Mouse (Mus musculus) erythroid progenitor cell, adult 5-6 weeks (primary cell): ENCODE measurements around the gene Ldlrad3. TPM values are rescaled to one million over a fixed set of nuclear protein-coding genes. Genes with fewer than 3 reads are reported as not detected.

Experiments used
- ATAC-seq: replicated peaks from 2 replicates; pipeline ENCODE4 v1.8.0; 2016; ENCODE audit warnings: moderate number of reproducible peaks, mild to moderate bottlenecking, moderate TSS enrichment, inconsistent platforms; ENCODE audit not compliant: poor library complexity, low FRiP score, severe bottlenecking
- total RNA-seq, 2 experiments: library from RNA; stranded (forward) in 1 of 2; stranded (reverse) in 1 of 2; fragments of 150-400 nt in 1 of 2; fragments of 186-747, 209-891 nt in 1 of 2; gene quantifications; 2 replicates each; pipeline versions ENCODE4 v1.2.3 to v1.2.4; 2015 to 2017; ENCODE audit warnings: low replicate concordance in 2 of 2

The Ldlrad3 gene
- total RNA-seq, 2 experiments from 2014 or later: 2.2 to 8.8 TPM

DNA sequence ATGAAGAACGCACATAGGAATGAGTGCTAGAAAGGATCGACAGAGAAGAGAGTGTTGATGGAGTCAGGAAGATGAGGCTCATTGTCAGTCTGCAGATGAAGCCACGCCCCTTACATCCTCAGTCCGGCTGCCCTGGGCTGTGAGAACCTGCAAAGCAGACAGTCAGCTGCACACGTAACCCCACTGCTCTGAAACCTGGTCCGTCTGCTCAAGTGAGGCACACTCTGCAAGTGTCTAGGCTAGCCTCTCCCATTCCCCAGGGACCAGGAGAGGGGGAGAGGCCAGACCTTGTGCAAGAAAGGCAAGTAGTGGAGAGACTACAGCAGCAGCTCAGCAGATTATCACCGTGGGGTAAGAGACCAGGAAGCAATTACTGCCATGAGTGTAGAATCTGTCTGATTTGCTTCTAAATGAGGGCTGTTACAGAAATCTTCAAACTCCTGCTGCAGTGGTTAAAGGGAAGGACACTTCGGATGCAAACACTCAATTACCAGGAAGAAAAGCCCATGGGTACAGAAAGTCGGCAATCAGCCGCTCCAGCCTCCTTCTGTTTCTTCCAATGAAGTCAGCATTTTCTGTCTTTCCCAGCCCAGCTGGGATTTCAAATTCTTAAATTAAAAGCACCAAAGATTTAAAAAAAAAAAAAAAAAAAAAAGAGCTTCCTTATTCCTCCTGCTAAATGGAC lies 136.2 kb downstream of the Ldlrad3 start:
- ATAC-seq: no peak

GRCm38 (mm10) chr2:102048296-102049175 lies 137.6 kb downstream of the Ldlrad3 start:
- ATAC-seq: no peak

DNA sequence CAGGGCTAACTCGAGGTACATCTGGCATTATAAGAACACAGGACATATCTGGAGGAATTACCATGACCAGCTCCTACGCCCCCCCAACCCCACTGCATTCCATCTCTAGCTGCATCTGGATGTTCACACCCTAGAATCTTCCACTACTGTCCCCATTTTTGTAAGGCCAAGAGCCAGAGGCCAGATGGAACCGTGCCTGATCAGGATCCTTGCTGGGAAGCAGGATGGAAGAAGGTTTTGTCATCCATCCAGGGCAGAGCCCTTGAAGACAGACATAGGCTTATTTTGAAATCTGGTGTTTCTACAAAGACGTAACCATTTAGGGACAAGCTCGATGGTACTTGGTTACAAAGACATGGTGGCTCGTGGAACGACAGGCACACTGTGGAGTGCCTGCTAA lies 139.7 kb downstream of the Ldlrad3 start:
- ATAC-seq: no peak

DNA sequence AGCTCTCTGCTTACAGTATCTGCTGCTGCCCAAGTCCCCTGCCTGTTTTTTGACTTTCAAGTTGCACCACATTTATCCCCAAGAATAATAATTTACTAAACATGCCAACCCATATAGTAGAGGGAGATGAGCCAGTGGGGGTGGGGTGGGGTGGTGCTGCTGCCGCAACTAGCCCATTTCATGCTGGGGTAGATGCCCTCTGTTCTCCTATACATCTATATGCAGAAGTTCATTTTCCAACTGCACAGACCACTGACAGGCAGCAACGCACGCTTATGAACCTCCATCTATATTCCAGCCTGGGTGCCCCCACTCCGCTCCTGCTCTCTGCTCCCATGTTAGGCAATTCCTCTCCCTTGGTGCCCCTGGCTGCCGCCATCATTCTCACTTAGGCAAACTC lies 145.7 kb downstream of the Ldlrad3 start:
- ATAC-seq: no peak

GRCm38 (mm10) chr2:102040011-102040410 lies 146.2 kb downstream of the Ldlrad3 start:
- ATAC-seq: no peak

DNA sequence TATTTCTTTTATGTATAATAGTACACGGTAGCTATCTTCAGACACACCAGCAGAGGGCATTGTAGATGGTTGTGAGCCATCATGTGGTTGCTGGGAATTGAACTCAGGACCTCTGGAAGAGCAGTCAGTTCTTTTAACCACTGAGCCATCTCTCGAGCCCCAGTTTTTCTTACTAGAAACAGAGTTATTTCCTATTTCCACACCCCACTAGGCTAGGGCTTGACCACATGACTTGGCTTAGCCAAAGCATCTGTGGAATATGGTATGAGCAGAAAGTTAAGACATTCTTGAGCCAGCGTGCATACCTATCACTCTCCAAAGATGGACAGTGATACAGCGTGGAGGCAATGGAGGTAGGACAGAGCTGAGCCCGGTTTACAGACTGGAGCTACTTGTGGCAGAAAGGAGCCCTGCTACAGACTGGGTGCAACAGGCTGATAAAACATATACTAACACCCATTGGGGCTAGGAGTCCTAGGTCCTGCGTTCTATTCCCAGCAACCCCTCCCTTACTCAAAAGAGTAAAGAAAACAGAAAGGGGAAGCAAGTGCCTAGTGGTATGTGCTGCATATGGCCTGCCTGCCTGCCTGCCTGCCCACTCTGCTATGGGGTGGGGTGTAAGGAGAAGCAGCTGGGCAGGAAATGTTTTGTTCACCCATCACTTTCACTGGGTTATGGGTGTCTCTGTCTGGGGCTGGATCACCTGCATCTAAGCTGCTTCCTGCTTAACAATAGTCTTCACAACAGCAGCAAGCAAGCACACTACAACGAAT lies 147.1 kb downstream of the Ldlrad3 start:
- ATAC-seq: no peak

DNA sequence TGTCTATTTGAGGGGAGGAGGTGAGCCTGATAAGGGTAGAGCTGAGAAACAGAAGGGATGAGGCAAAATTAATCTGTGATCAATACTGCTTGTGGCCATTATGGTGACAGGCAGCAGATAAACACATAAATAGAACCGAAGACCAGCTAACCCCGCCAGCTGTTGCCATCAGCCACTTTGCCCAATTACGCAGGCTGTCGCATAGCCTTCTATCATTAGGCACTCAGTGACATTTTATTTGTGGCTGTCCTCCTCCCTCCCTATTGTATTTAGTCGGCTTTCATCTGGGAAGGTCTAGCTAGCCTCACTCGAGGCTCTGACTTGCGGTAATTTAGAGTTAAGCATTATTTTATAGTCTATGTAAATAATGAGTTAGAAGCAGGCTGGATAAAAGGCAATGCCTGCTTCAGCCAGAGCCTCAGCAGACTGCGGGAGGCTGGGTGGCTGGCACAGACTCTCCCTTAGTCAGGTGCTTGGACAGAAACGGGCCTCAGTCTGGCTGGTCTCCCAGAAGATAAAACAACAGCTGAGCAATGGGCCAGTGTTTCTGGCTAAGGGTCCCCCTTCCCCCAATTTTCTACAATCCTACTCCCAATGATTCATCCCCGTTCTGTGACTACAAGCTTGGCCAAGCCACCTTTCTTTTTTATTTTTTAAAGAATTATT lies 147.8 kb downstream of the Ldlrad3 start:
- ATAC-seq: no peak

- ATAC-seq: no peak
Measured at GRCm38 (mm10) chr2:102036665-102037511, 149.3 kb downstream of the Ldlrad3 start.

GRCm38 (mm10) chr2:102034513-102034879 lies 151.7 kb downstream of the Ldlrad3 start:
- ATAC-seq: no peak

- no peak for ATAC-seq
Measured at GRCm38 (mm10) chr2:102033818-102034512, 152.2 kb downstream of the Ldlrad3 start.

DNA sequence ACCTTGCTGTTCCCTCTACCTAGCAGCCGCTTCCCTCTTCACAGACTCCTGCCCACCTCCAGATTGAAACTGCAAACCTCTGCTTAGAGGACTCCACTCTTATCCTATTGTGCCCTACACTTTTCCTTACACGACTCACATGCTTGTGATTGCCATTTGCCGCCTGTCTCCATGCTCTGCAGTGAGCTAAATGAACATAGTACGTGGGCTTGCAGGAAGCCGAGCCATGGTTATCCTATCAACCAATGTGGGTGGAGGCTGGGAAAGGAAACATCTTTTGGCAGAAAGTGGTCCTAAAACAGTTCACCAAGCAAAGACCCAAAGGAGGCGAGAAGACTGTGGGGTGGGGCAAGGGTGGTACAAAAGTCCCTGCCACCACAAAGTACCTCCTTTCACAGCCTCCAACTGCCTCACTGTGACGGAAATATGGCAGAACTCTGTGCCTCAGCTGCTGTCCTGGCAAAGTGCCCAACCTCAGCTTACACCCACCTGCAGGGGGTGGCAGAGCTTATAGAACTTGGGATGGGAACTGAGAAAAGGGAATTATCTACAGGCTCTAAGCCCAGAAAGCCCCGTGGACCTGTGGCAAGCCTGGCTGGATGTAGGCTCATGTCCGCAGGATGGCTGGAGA lies 153.4 kb downstream of the Ldlrad3 start:
- ATAC-seq: no peak

GRCm38 (mm10) chr2:102030652-102031051 lies 155.5 kb downstream of the Ldlrad3 start:
- ATAC-seq: no peak

- ATAC-seq: no peak
Measured at GRCm38 (mm10) chr2:102030152-102030551, 156.0 kb downstream of the Ldlrad3 start.

DNA sequence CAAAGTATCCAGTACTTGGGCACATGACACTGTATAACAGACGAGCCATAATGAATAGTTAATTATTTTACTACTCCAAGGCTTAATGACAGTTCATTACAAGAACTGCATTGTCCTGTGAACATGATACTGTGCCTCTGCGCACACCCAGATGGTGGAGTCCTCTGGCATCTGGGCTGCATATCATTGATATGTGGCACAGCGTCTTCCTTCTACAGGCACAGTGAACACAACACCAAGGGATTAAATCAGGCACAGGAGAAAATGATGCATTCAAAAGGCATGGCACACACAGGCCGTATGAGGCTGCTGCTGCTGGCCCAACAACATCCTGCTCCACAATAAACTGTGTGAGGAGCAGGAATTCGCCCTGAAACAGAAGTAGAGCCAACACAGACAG lies 156.5 kb downstream of the Ldlrad3 start:
- no peak for ATAC-seq

DNA sequence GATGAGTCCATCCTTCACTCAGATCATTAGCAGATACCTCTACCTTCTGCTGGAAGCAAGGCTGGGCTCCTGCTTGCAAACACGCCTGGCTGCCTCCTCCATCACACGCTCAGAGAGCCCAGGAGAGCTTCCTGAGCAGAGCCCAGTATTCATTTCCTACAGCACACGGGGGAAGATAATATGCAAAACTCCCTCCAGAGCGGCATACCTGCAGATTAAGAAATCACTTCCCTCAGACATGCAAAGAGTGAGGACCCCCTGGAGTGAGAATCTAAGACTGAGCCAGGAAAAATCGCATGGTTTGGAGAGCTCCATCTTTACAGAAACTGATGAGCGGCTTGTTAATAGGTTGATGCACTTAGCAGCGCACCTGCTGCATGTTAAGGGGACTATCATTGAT lies 158.9 kb downstream of the Ldlrad3 start:
- no peak for ATAC-seq

DNA sequence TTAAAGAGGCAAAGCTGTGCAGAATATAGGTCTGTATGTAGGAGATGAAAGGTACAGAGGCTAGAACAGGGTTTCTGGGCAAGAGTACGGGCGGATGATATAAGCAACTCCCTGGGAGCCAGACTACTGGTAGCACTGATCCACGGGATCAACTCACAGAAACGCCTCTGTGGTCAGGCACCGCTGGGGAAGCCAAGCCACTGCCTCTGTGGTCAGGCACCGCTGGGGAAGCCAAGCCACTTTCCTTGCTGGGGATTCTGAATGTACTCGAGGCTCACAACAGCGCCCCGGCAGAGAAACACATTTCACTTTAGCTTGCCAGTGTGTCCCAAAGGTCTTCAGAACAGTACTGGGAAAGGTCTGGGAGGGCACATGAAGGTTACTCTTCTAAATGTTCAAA lies 160.0 kb downstream of the Ldlrad3 start:
- no peak for ATAC-seq

- ATAC-seq: no peak
Measured at GRCm38 (mm10) chr2:102024483-102024882, 161.7 kb downstream of the Ldlrad3 start.
